Mouse (Mus musculus) skeletal muscle tissue, postnatal 0 days (tissue): ENCODE measurements around the gene Kcnt1. TPM values are rescaled to one million over a fixed set of nuclear protein-coding genes. Genes with fewer than 3 reads are reported as not detected.

Experiments
- polyA plus RNA-seq: library from polyadenylated mRNA; unstranded; fragments of >200 nt; fragmentation: Nextera tagmentation; extraction: Ambion mirVana; gene quantifications from 2 replicates; pipeline ENCODE4 v1.2.1, GENCODE M21; 2015

The Kcnt1 gene
- polyA plus RNA-seq, result 0.26 and 0.45 TPM in 2 replicates

GRCm38 (mm10) chr2:25863337-25864131 lies at the start of gene Kcnt1:
Gene Kcnt1 (plus strand): TSS chr2:25863734.

GRCm38 (mm10) chr2:25815748-25816147 lies 47.8 kb upstream of the Kcnt1 start, which contains the start of gene Glt6d1:
Gene Glt6d1 (minus strand): TSS chr2:25815848.

DNA sequence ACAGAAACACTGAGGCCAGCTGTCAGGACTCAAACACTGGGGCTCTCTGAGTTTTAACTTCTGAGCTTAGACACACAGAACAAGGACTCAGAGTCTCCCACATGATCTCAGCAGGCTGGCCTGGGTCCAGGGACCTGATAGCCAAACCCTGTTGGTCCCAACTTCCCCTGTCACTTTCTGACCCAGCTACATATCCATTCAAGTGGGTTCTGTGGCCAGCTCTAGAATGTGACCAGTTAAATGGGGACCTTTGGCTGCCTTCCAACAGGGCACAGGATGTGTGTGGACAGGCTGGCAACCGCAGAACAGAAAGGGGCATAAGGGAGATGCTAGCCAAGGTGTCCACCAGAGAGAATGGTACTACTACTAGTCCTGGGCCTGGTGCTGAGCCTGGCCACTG lies 40.7 kb upstream of the Kcnt1 start, which contains the start of gene Lcn9:
Gene Lcn9, plus strand, starts transcription at position 348 of the 400 bp plus-strand sequence.

GRCm38 (mm10) chr2:25847226-25847625 lies 16.3 kb upstream of the Kcnt1 start, which contains the start of gene Sohlh1:
Gene Sohlh1 (minus strand): TSS chr2:25847248.

Other genes with a start within 250 kb of the Kcnt1 start
- gene Ccdc183, start 246.1 kb upstream of the Kcnt1 start, polyA plus RNA-seq, result 0.35 and 0.42 TPM in 2 replicates
- 22.0 and 25.0 TPM in 2 replicates for gene Tmem141, start 241.7 kb upstream of the Kcnt1 start, polyA plus RNA-seq
- gene Fcna, start 235.7 kb upstream of the Kcnt1 start, polyA plus RNA-seq, result 12.6 and 21.8 TPM in 2 replicates
- not detected in 2 replicates for gene Lcn8, start 210.6 kb upstream of the Kcnt1 start, polyA plus RNA-seq
- not detected in 2 replicates for gene Lcn5, start 205.8 kb upstream of the Kcnt1 start, polyA plus RNA-seq
- not detected in 2 replicates for gene Lcn6, start 186.9 kb upstream of the Kcnt1 start, polyA plus RNA-seq
- gene Lcn10, start 181.0 kb upstream of the Kcnt1 start, polyA plus RNA-seq, result not detected in 2 replicates
- gene Obp2a, start 163.7 kb upstream of the Kcnt1 start, polyA plus RNA-seq, result not detected in 2 replicates
- 41.4 and 46.9 TPM in 2 replicates for gene Bmyc, start 157.0 kb upstream of the Kcnt1 start, polyA plus RNA-seq
- gene Obp2b, start 126.7 kb upstream of the Kcnt1 start, polyA plus RNA-seq, result not detected in 2 replicates
- gene Lcn3, start 98.2 kb upstream of the Kcnt1 start, polyA plus RNA-seq, result not detected in 2 replicates
- gene Lcn11, start 86.7 kb upstream of the Kcnt1 start, polyA plus RNA-seq, result not detected in 2 replicates
- gene Gm13539, start 81.5 kb upstream of the Kcnt1 start, polyA plus RNA-seq, result not detected in 2 replicates
- not detected in 2 replicates for gene Glt6d1, start 47.9 kb upstream of the Kcnt1 start, polyA plus RNA-seq
- gene Lcn9, start 40.6 kb upstream of the Kcnt1 start, polyA plus RNA-seq, result not detected in 2 replicates
- gene Sohlh1, start 16.5 kb upstream of the Kcnt1 start, polyA plus RNA-seq, result not detected in 2 replicates
- gene Camsap1, start 119.5 kb downstream of the Kcnt1 start, polyA plus RNA-seq, result 7.5 and 8.7 TPM in 2 replicates
- 288 and 302 TPM in 2 replicates for gene Ubac1, start 158.0 kb downstream of the Kcnt1 start, polyA plus RNA-seq